Mouse (Mus musculus): ENCODE results near the gene St3gal3. TPM values are rescaled to one million over a fixed set of nuclear protein-coding genes. Genes with fewer than 3 reads are reported as not detected.

St3gal3 gene
- polyA plus RNA-seq, 1 experiment from 2014 or later: 5.2 TPM

GRCm38 (mm10) chr4:118147090-118147489, 12.4 kb upstream of the St3gal3 start:
- WGBS (ENCODE audit: insufficient replicate concordance): 86% methylated on average over 10 of the region's 10 CpGs
- Histone ChIP-seq H3K27me3 (ENCODE audit: control insufficient read depth, insufficient read depth, low read length) (no peaks in the 10 kb centered on the region), H3K9ac (ENCODE audit: low read depth, low read length) (no peak overlapping the region), H3K9me3 (replicated peaks; ENCODE audit: control insufficient read depth, low read length) (no peaks in the 10 kb centered on the region), H3K4me3 (ENCODE audit: low read depth, low read length) (no peak overlapping the region), H3K36me3 (ENCODE audit: control insufficient read depth, insufficient read depth, low read length) (peaks cover 67% of the 10 kb centered on the region), H3K27ac (ENCODE audit: low read depth, low read length) (no peak overlapping the region), H3K4me1 (ENCODE audit: control insufficient read depth, insufficient read depth, low read length) (no peaks in the 10 kb centered on the region), H3K4me2 (no peak overlapping the region)
- no peak for ATAC-seq (replicated peaks; ENCODE audit: insufficient number of reproducible peaks, low FRiP score, low TSS enrichment)

- Histone ChIP-seq H3K27me3 (ENCODE audit: control insufficient read depth, insufficient read depth, low read length) (no peaks in the 10 kb centered on the region), H3K27ac (ENCODE audit: low read depth, low read length) (no peak overlapping the region), H3K9me3 (replicated peaks; ENCODE audit: control insufficient read depth, low read length) (no peaks in the 10 kb centered on the region), H3K9ac (ENCODE audit: low read depth, low read length) (no peak overlapping the region), H3K4me3 (ENCODE audit: low read depth, low read length) (no peak overlapping the region), H3K4me1 (ENCODE audit: control insufficient read depth, insufficient read depth, low read length) (no peaks in the 10 kb centered on the region), H3K4me2 (no peak overlapping the region), H3K36me3 (ENCODE audit: control insufficient read depth, insufficient read depth, low read length) (peaks cover 64% of the 10 kb centered on the region)
- no peak for ATAC-seq (replicated peaks; ENCODE audit: insufficient number of reproducible peaks, low FRiP score, low TSS enrichment)
- 91% methylated on average over 9 of the region's 9 CpGs for WGBS (ENCODE audit: insufficient replicate concordance)
Measured at GRCm38 (mm10) chr4:118144324-118144723, 9.6 kb upstream of the St3gal3 start.

DNA sequence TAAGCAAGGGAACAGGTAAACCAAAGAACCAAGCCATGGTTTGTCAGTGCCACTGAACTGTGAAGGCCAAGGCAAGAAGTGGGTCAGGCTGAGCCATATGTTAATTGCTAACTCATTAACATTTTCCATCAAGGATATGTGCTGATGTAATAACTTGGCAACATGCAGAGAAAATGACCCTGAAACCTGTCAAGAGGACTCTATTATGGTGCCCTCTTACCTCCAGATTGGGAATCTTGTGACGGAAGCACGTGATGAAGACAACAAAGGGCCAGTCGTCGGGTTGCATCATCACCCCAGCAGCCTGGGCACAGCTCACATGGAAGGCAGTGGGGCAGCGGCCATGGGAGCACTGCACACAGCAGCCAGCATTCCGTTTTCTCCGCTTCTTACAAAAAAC, 9.0 kb upstream of the St3gal3 start:
- Histone ChIP-seq H3K27me3 (ENCODE audit: control insufficient read depth, insufficient read depth, low read length) (no peaks in the 10 kb centered on the region), H3K4me2 (no peak overlapping the region), H3K4me3 (ENCODE audit: low read depth, low read length) (no peak overlapping the region), H3K9me3 (replicated peaks; ENCODE audit: control insufficient read depth, low read length) (no peaks in the 10 kb centered on the region), H3K36me3 (ENCODE audit: control insufficient read depth, insufficient read depth, low read length) (peaks cover 65% of the 10 kb centered on the region), H3K9ac (ENCODE audit: low read depth, low read length) (no peak overlapping the region), H3K4me1 (ENCODE audit: control insufficient read depth, insufficient read depth, low read length) (no peaks in the 10 kb centered on the region), H3K27ac (ENCODE audit: low read depth, low read length) (no peak overlapping the region)
- ATAC-seq (replicated peaks; ENCODE audit: insufficient number of reproducible peaks, low FRiP score, low TSS enrichment): no peak
- WGBS (ENCODE audit: insufficient replicate concordance): 88% methylated on average over 7 of the region's 7 CpGs

DNA sequence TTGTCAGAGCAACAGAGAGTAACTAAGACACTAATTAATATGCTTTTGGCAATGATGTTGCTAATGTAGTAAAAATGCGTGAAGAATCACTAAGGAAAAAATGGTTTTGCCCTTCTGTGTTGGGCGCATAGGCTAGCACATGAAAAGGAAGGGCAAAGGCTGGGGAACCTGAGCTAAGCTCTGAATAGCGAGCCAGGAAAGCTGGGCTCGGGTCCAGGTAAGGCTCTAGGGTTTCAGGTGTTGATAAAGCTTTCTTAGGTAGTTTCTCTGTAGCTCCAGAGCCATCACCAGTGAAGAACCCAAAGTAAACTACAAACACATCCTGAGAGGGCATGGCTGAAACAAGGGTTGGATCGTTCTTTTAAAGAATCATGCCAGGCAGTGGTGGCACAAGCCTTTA, 6.8 kb upstream of the St3gal3 start:
- Histone ChIP-seq H3K4me1 (ENCODE audit: control insufficient read depth, insufficient read depth, low read length) (no peaks in the 10 kb centered on the region), H3K4me3 (ENCODE audit: low read depth, low read length) (no peak overlapping the region), H3K4me2 (no peak overlapping the region), H3K9ac (ENCODE audit: low read depth, low read length) (no peak overlapping the region), H3K36me3 (ENCODE audit: control insufficient read depth, insufficient read depth, low read length) (peaks cover 62% of the 10 kb centered on the region), H3K27me3 (ENCODE audit: control insufficient read depth, insufficient read depth, low read length) (no peaks in the 10 kb centered on the region), H3K9me3 (replicated peaks; ENCODE audit: control insufficient read depth, low read length) (no peaks in the 10 kb centered on the region), H3K27ac (ENCODE audit: low read depth, low read length) (no peak overlapping the region)
- 92% methylated on average over 5 of the region's 5 CpGs for WGBS (ENCODE audit: insufficient replicate concordance)
- ATAC-seq (replicated peaks; ENCODE audit: insufficient number of reproducible peaks, low FRiP score, low TSS enrichment): no peak

- ATAC-seq (replicated peaks; ENCODE audit: insufficient number of reproducible peaks, low FRiP score, low TSS enrichment): no peak
- no peaks in the 10 kb centered on the region for H3K27me3 ChIP-seq (ENCODE audit: control insufficient read depth, insufficient read depth, low read length)
- H3K4me3 ChIP-seq (ENCODE audit: low read depth, low read length): no peak overlapping the region
- peaks cover 37% of the 10 kb centered on the region for H3K36me3 ChIP-seq (ENCODE audit: control insufficient read depth, insufficient read depth, low read length)
- H3K4me1 ChIP-seq (ENCODE audit: control insufficient read depth, insufficient read depth, low read length): no peaks in the 10 kb centered on the region
- H3K9me3 ChIP-seq (replicated peaks; ENCODE audit: control insufficient read depth, low read length): no peaks in the 10 kb centered on the region
- H3K9ac ChIP-seq (ENCODE audit: low read depth, low read length): no peak overlapping the region
- 83% methylated on average over 5 of the region's 5 CpGs for WGBS (ENCODE audit: insufficient replicate concordance)
- H3K27ac ChIP-seq (ENCODE audit: low read depth, low read length): no peak overlapping the region
- H3K4me2 ChIP-seq: no peak overlapping the region
Measured at GRCm38 (mm10) chr4:118138891-118139290, 4.2 kb upstream of the St3gal3 start.

DNA sequence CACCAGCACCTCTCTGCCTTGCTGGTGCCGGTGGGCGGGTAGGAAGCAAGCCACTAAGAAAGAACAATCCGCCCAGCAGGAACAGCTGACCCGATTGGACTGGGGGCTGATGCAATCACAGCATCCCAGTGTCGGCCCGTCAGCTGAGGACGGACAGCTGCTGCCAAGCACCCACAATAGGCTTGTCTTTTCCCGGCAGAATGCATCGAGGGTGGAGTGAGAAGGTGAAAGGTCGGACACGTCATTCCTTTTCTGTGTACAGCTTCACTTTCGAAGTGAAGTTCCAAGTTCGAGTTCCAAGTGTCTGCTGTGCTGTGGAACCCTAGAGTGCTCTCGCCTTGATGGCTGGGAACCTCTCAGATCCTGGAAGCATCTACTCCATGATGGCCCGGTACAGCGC, 3.1 kb upstream of the St3gal3 start:
- Histone ChIP-seq H3K36me3 (ENCODE audit: control insufficient read depth, insufficient read depth, low read length) (peaks cover 29% of the 10 kb centered on the region), H3K4me3 (ENCODE audit: low read depth, low read length) (no peak overlapping the region), H3K27me3 (ENCODE audit: control insufficient read depth, insufficient read depth, low read length) (no peaks in the 10 kb centered on the region), H3K9me3 (replicated peaks; ENCODE audit: control insufficient read depth, low read length) (no peaks in the 10 kb centered on the region), H3K9ac (ENCODE audit: low read depth, low read length) (no peak overlapping the region), H3K27ac (ENCODE audit: low read depth, low read length) (no peak overlapping the region), H3K4me2 (no peak overlapping the region), H3K4me1 (ENCODE audit: control insufficient read depth, insufficient read depth, low read length) (no peaks in the 10 kb centered on the region)
- WGBS (ENCODE audit: insufficient replicate concordance): 90% methylated on average over 16 of the region's 16 CpGs
- ATAC-seq (replicated peaks; ENCODE audit: insufficient number of reproducible peaks, low FRiP score, low TSS enrichment): no peak

- WGBS (ENCODE audit: insufficient replicate concordance): 95% methylated on average over 10 of the region's 10 CpGs
- H3K27ac ChIP-seq (ENCODE audit: low read depth, low read length): no peak overlapping the region
- no peaks in the 10 kb centered on the region for H3K27me3 ChIP-seq (ENCODE audit: control insufficient read depth, insufficient read depth, low read length)
- H3K36me3 ChIP-seq (ENCODE audit: control insufficient read depth, insufficient read depth, low read length): peaks cover 27% of the 10 kb centered on the region
- H3K9ac ChIP-seq (ENCODE audit: low read depth, low read length): no peak overlapping the region
- no peak for ATAC-seq (replicated peaks; ENCODE audit: insufficient number of reproducible peaks, low FRiP score, low TSS enrichment)
- no peak overlapping the region for H3K4me3 ChIP-seq (ENCODE audit: low read depth, low read length)
- no peaks in the 10 kb centered on the region; the same call in 1 of the 2 replicates for H3K4me1 ChIP-seq (ENCODE audit: control insufficient read depth, insufficient read depth, low read length)
- H3K9me3 ChIP-seq (replicated peaks; ENCODE audit: control insufficient read depth, low read length): no peaks in the 10 kb centered on the region
- H3K4me2 ChIP-seq: no peak overlapping the region
Measured at GRCm38 (mm10) chr4:118137311-118137710, 2.6 kb upstream of the St3gal3 start.

GRCm38 (mm10) chr4:118135414-118135813, 700 bp upstream of the St3gal3 start:
- Histone ChIP-seq H3K9me3 (replicated peaks; ENCODE audit: control insufficient read depth, low read length) (no peaks in the 10 kb centered on the region), H3K9ac (ENCODE audit: low read depth, low read length) (peak overlapping the region; percentile 53), H3K4me1 (ENCODE audit: control insufficient read depth, insufficient read depth, low read length) (no peaks in the 10 kb centered on the region; the same call in 1 of the 2 replicates), H3K4me2 (peak overlapping the region; percentile 78), H3K4me3 (ENCODE audit: low read depth, low read length) (peak overlapping the region; percentile 79), H3K27ac (ENCODE audit: low read depth, low read length) (0 out of 2 replicates have a peak overlapping the region, but pooled peaks have one; percentile 2), H3K36me3 (ENCODE audit: control insufficient read depth, insufficient read depth, low read length) (peaks cover 21% of the 10 kb centered on the region), H3K27me3 (ENCODE audit: control insufficient read depth, insufficient read depth, low read length) (no peaks in the 10 kb centered on the region)
- ATAC-seq (replicated peaks; ENCODE audit: insufficient number of reproducible peaks, low FRiP score, low TSS enrichment): no peak; the same call in 1 of the 2 replicates
- WGBS (ENCODE audit: insufficient replicate concordance): 88% methylated on average over 1 of the region's 1 CpGs

DNA sequence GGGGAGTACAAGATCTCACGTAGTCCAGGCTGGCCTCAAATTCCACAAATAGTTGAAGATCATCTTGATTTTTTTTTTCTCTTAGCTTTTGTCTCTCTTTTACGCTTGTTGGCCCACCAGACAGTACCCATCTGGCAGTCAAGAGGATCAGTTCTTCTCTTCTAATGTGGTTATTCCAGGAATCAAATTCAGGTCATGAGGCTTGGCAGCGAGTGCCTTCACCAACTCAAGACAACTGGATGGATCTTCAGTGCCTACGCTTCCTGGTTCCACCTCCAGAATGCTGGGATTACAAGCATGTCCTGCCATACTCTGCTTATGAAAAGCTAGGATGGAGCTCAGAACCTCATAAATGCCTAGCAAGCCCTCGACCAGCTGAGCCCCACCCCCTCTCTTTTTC, 3.4 kb downstream of the St3gal3 start:
- ATAC-seq (replicated peaks; ENCODE audit: insufficient number of reproducible peaks, low FRiP score, low TSS enrichment): no peak
- WGBS (ENCODE audit: insufficient replicate concordance): 84% methylated on average over 5 of the region's 5 CpGs

More for the DNA sequence above, 3.4 kb downstream of the St3gal3 start:
- H3K36me3 ChIP-seq (ENCODE audit: control insufficient read depth, insufficient read depth, low read length): no peaks in the 10 kb centered on the region
- no peak overlapping the region for H3K9ac ChIP-seq (ENCODE audit: low read depth, low read length)
- no peaks in the 10 kb centered on the region for H3K9me3 ChIP-seq (replicated peaks; ENCODE audit: control insufficient read depth, low read length)
- no peak overlapping the region for H3K27ac ChIP-seq (ENCODE audit: low read depth, low read length)
- no peaks in the 10 kb centered on the region; the same call in 1 of the 2 replicates for H3K4me1 ChIP-seq (ENCODE audit: control insufficient read depth, insufficient read depth, low read length)
- H3K4me2 ChIP-seq: no peak overlapping the region
- no peak overlapping the region for H3K4me3 ChIP-seq (ENCODE audit: low read depth, low read length)
- H3K27me3 ChIP-seq (ENCODE audit: control insufficient read depth, insufficient read depth, low read length): no peaks in the 10 kb centered on the region

Measured in heart, embryonic 11.5 days (tissue).